ENCODE assay signal across 8 mouse cellular contexts in genomic region chr17:51777813-51778212, GRCm38 (mm10). TPM values are rescaled to one million over a fixed set of nuclear protein-coding genes. Genes with fewer than 3 reads are reported as not detected.
DNase-seq lines count a peak whose midpoint lies in the region; ATAC-seq and TF ChIP-seq lines count a peak whose summit lies in the region.

No protein-coding gene starts in this region.

- ATAC-seq in heart, postnatal 0 days (ENCODE audit: insufficient read depth, low read depth): no peak
- ATAC-seq in midbrain, embryonic 12.5 days (ENCODE audit: low FRiP score, low read depth): peak; percentile 20; the same call in 1 of the 2 replicates
- ATAC-seq in midbrain, embryonic 16.5 days: peak; percentile 51; the same call in 1 of the 2 replicates

- no peaks in the 10 kb centered on the region for H3K9me3 ChIP-seq in heart, postnatal 0 days (replicated peaks; ENCODE audit: control insufficient read depth, low read length)
- H3K9me3 ChIP-seq in midbrain, embryonic 12.5 days: no peaks in the 10 kb centered on the region
- H3K9me3 ChIP-seq in midbrain, embryonic 10.5 days (replicated peaks): no peaks in the 10 kb centered on the region
- no peaks in the 10 kb centered on the region for H3K9me3 ChIP-seq in midbrain, embryonic 16.5 days (replicated peaks; ENCODE audit: control insufficient read depth, low read length, poor library complexity, severe bottlenecking)

- H3K9ac ChIP-seq in heart, postnatal 0 days (replicated peaks; ENCODE audit: low read depth, low read length): no peak overlapping the region
- no peak overlapping the region for H3K9ac ChIP-seq in midbrain, embryonic 12.5 days (replicated peaks)
- no peak overlapping the region for H3K9ac ChIP-seq in midbrain, embryonic 16.5 days (ENCODE audit: low read depth, low read length)

- H3K4me1 ChIP-seq in heart, postnatal 0 days (ENCODE audit: control insufficient read depth, insufficient read depth): no peaks in the 10 kb centered on the region
- peaks cover 12% of the 10 kb centered on the region for H3K4me1 ChIP-seq in midbrain, embryonic 12.5 days
- H3K4me1 ChIP-seq in midbrain, embryonic 10.5 days: peaks cover 3% of the 10 kb centered on the region; the same call in 1 of the 2 replicates
- H3K4me1 ChIP-seq in midbrain, embryonic 16.5 days (ENCODE audit: control insufficient read depth, insufficient read depth, low read length): 0 out of 2 replicates have a peak, but pooled peaks cover 2% of the 10 kb centered on the region

- peak; percentile 43 for TF ChIP-seq CTCF in heart, postnatal 0 days (IDR thresholded peaks at IDR 0.05; ENCODE audit: low read depth)

- DNase-seq in heart, postnatal 0 days (ENCODE audit: low spot score): no peak
- DNase-seq in heart, postnatal 36 days: no peak
- DNase-seq in midbrain, embryonic 10.5 days (ENCODE audit: low spot score): no peak
- DNase-seq in brain, adult 2 months (ENCODE audit: low read depth, low spot score): peak; percentile 49
- no peak for DNase-seq in spleen, adult 12 weeks (ENCODE audit: low spot score)
- DNase-seq in thymus, adult 18-20 months: no peak

- intact Hi-C loops in heart, postnatal 36 days (cut with DNase I): no loop called here

- H3K4me2 ChIP-seq in heart, postnatal 0 days (ENCODE audit: low read depth, low read length): no peak overlapping the region
- H3K4me2 ChIP-seq in midbrain, embryonic 12.5 days (replicated peaks): no peak overlapping the region
- H3K4me2 ChIP-seq in midbrain, embryonic 16.5 days (ENCODE audit: low read length): no peak overlapping the region

- 76% methylated on average over 1 of the region's 1 CpGs for WGBS in heart, postnatal 0 days
- 85% methylated on average over 1 of the region's 1 CpGs for WGBS in midbrain, embryonic 12.5 days
- WGBS in midbrain, embryonic 10.5 days: 97% methylated on average over 1 of the region's 1 CpGs
- 87% methylated on average over 1 of the region's 1 CpGs for WGBS in midbrain, embryonic 16.5 days

- H3K27me3 ChIP-seq in heart, postnatal 0 days (ENCODE audit: control insufficient read depth, insufficient read depth, low read length): no peaks in the 10 kb centered on the region
- no peaks in the 10 kb centered on the region for H3K27me3 ChIP-seq in midbrain, embryonic 12.5 days
- H3K27me3 ChIP-seq in midbrain, embryonic 10.5 days (ENCODE audit: low read depth, poor library complexity, severe bottlenecking): no peaks in the 10 kb centered on the region
- H3K27me3 ChIP-seq in midbrain, embryonic 16.5 days (ENCODE audit: control insufficient read depth, insufficient read depth, low read depth, low read length): no peaks in the 10 kb centered on the region

- H3K27ac ChIP-seq in heart, postnatal 0 days (ENCODE audit: low read depth): no peak overlapping the region
- H3K27ac ChIP-seq in midbrain, embryonic 12.5 days (replicated peaks): no peak overlapping the region
- no peak overlapping the region for H3K27ac ChIP-seq in midbrain, embryonic 10.5 days (replicated peaks)
- no peak overlapping the region for H3K27ac ChIP-seq in midbrain, embryonic 16.5 days (ENCODE audit: low read length)

- no peak for TF ChIP-seq EP300 in heart, postnatal 0 days (IDR thresholded peaks at IDR 0.05; ENCODE audit: low read depth)

- peaks cover 25% of the 10 kb centered on the region; the same call in 1 of the 2 replicates for H3K36me3 ChIP-seq in heart, postnatal 0 days (replicated peaks; ENCODE audit: control insufficient read depth, insufficient read depth, low read length)
- peaks cover 28% of the 10 kb centered on the region for H3K36me3 ChIP-seq in midbrain, embryonic 12.5 days
- peaks cover 45% of the 10 kb centered on the region for H3K36me3 ChIP-seq in midbrain, embryonic 10.5 days
- H3K36me3 ChIP-seq in midbrain, embryonic 16.5 days (ENCODE audit: control insufficient read depth, insufficient read depth, low read length): peaks cover 4% of the 10 kb centered on the region

- no peak overlapping the region for H3K4me3 ChIP-seq in heart, postnatal 0 days (ENCODE audit: low read depth, low read length)
- H3K4me3 ChIP-seq in midbrain, embryonic 12.5 days: no peak overlapping the region
- H3K4me3 ChIP-seq in midbrain, embryonic 10.5 days: no peak overlapping the region
- no peak overlapping the region for H3K4me3 ChIP-seq in midbrain, embryonic 16.5 days (ENCODE audit: low read depth, low read length)

RNA-seq across cellular contexts. Expression of gene Satb1, which starts 55.3 kb away (rescaled TPM):
- total RNA-seq in heart, postnatal 0 days (2014; rRNA removed; ENCODE audit: low replicate concordance): 17.4 and 30.6 TPM in 2 replicates
- 8.1 and 8.4 TPM in 2 replicates for polyA plus RNA-seq in heart, postnatal 0 days (2015; fragmentation: Nextera tagmentation; extraction: Ambion mirVana)
- total RNA-seq in heart, postnatal 36 days (2021): 10 to 100 TPM; 24.5 to 30.1 TPM
- 35.9 and 38.8 TPM in 2 replicates for polyA plus RNA-seq in midbrain, embryonic 12.5 days (2016; fragmentation: Nextera tagmentation; extraction: Ambion mirVana)
- 21.6 and 23.1 TPM in 2 replicates for polyA plus RNA-seq in midbrain, embryonic 10.5 days (2016; fragmentation: Nextera tagmentation; extraction: Ambion mirVana)
- polyA plus RNA-seq in midbrain, embryonic 16.5 days (2015; fragmentation: Nextera tagmentation; extraction: Ambion mirVana): 19.3 and 22.8 TPM in 2 replicates
